Mouse (Mus musculus): ENCODE results near the gene Gm10521.
"Not testable (repeated sequence)": the region's sequence is repeated elsewhere in the genome, so short reads cannot be mapped to it uniquely, and the experiment has no call there.

Gene Gm10521

DNA sequence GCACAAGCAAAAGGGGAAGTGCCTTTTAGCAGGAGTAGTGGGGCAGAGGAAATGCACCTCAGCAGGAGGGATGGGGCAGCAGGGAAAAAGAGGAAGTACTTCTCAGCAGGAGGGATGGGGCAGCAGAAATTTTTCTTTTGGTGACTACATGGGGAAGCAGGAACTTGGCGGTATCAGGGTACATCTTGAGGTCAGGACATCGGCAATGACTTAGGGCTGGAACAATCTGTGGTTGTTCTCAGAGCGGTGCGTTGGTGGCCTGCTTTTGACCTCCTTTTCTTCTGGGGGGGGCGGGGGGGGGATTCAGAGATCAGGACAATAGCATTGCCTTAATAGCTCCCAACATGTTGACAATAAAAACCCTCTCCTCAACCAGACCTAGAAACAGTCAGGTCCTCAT, at the start of gene Gm10521:
TSS of gene Gm10521 (plus strand) at position 301 of the 400 bp plus-strand sequence.
- DNase-seq (ENCODE audit: low read depth, low spot score): not testable (repeated sequence)

DNA sequence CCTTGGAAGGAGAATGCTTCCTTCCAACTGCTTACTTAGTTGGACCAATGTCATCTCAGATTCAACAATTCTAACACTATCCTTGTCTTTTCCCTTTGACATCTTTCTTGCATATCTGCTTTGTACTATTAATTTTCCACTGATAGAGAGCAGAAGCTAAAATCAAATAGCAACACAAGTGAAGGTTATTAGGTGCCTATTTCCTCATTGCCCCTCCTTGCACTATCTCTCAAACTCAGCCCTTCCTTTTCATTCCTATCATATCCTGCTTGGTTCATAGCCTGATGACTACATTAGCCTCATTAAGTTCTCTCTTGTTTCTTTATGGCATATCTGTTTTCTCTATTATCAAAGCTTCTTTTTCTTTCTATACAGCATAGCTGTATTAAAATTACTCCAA, 47.3 kb upstream of the Gm10521 start:
- DNase-seq (ENCODE audit: low read depth, low spot score): no peak

DNA sequence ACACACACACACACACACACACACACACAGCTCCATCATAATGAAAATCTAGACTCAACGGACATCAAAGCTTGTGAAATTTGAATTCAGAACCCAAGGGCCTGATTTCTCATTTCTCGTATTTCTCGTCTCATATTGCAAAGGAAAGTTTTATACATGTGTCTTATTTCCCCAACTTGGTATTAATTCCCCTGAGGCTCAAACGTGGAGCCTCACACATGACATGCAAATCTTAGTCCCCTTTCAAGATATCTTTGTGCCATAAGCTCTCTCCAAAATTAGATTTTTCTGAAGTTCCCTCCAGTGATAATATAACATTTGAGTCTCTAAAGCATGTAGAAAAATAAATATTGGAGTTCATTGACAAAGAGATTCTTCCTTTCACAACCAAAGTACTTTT, 46.7 kb upstream of the Gm10521 start:
- DNase-seq (ENCODE audit: low read depth, low spot score): no peak

DNA sequence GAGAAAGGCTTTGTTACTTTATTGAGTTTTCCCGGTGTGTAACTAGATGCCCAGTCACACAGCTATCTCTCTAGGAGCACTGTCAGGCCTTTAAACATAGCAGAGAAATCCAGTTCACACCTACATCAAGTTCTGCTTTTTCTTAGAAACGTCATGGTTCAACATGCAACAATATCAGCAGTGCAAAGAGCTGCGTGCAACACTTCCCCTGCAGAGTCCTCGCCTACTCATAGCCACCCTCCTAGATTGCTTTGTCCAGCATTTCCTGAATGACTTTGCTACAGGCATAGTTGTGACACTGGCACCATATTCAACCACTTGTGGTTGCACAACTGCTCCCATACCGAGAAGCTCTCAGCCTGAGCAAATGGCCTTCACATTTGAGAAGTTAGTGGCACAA, 46.0 kb upstream of the Gm10521 start:
- DNase-seq (ENCODE audit: low read depth, low spot score): peak; percentile 45

DNA sequence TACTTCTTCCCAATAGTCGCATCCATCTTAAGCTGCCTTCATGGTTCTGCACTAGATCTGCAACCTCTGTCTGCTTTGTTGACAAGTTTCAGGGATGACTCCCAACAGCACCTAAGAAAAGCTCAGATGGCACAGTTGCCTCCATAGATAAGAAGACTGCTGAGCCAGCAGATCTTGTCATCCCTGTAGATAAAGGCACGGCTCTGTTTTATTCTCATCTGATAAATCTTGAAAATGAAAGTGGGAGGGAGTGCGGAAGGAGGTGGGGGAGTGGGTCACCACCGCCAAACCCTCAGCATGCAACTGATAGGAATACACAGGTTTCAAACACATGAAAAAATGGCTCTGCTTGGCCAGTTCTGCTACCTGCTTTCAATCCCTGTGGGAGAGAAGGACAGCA, 30.0 kb upstream of the Gm10521 start:
- no peak for DNase-seq (ENCODE audit: low read depth, low spot score)

DNA sequence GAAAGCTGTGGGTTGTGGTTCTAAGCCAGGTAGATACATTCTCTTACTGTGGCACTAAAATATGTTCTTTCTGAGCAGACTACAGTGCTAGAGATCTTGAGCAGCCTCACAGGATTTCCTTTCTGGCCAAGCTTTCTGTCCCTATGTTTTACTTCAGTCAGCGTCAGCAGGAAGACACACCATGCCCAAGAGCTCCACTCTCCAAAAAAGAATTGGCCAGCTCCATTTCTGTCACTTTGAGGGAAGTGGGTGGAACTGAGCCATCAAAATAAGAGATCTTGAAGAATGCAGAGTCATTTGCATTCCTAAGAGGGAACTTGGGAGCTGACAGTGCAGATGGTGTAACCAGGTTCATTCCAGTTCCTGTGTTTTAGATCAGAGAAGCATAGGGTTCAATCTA, 8.5 kb upstream of the Gm10521 start:
- no peak for DNase-seq (ENCODE audit: low read depth, low spot score)

DNA sequence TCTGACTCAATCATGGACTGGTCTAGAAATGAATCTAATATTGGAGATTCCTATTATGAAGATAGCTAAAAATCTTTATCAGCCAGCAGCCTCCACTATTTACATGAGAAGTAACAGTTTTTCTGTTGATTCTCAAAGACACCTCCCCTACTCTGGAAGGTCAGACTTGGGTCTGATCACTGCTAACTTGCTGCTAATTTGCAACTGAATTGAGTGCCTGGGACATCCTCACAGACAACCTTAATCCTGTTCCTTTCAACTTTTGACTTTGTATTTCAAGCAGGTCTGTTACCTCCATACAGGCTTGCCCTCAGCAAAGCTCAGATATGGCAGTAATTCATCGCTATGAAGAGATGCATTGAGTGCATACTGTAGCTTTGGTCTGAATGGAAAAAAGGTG, 8.5 kb downstream of the Gm10521 start:
- no peak for DNase-seq (ENCODE audit: low read depth, low spot score)

DNA sequence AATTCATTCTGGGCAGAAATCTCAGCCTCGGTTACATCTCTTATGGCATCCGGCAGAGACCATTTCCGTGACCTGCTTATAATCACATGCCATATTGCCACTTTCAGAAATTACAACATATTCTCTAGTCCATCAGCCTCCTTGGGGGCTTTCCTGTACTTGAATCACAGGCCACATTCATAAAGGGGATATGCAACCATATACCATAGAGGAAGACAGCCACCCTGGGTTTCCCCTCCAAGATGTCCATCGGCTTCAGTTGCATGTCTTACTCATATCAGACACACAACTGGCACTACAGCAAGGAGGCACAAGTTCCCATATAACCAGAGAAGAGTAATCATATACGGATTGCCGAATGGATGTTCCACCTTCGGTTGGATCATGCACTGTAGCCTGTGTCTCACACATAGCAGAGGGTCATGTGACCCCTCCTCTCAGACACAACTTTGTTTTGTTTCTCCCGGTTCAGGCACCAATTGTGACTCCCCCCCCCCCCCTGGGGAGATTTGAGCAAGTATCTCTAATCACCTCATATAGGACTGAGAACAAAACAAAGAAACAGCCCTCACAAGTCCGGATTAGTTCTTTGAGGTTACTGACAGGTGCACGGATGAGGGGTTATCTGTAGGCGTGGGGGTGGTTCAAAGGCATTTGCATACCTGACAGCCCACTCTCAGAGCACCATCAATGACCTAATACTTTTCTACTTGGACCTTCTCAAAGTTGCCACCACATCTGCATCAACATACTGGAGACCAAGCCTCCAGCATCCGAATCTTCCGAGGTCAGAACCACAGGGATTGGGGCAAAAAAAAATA, 20.4 kb downstream of the Gm10521 start:
- DNase-seq (ENCODE audit: low read depth, low spot score): no peak

DNA sequence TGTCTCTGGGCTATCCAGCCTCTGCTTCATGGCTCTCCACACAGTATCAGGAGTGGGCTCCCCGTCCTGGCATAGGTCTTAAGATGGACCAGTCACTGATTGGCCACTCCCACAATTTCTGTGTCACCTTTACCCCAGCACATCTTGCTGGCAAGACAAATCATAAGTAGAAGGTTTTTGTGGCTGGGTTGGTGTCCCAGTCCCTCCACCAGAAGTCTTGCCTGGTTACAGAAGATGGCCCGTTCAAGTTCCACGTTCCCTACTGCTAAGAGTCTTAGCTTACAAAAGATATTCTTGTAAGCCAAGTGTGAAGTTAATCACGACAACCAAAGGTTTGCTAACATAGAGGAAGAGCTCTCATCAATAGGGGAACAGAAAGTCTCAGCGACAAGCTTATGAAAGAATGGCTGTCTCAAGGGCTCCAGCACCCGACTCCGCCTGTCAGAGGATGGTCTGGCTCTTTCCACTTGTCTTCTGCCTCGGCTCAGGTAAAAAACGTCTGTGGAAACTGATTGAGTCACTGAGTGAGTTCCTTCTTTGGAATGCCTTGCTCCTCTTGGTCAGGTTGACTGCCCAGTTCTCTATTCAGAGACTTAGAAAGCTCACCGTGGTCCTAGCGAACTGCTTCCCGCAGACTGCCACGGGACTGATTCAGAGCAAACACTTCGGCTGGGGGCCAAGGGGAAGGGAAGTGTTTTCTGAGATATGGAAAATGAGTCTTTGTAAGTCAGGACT, 22.0 kb downstream of the Gm10521 start, which contains the start of gene Slamf6:
TSS of gene Slamf6 (plus strand) at position 211 of the 735 bp plus-strand sequence.
- DNase-seq (ENCODE audit: low read depth, low spot score): peak; percentile 12

DNA sequence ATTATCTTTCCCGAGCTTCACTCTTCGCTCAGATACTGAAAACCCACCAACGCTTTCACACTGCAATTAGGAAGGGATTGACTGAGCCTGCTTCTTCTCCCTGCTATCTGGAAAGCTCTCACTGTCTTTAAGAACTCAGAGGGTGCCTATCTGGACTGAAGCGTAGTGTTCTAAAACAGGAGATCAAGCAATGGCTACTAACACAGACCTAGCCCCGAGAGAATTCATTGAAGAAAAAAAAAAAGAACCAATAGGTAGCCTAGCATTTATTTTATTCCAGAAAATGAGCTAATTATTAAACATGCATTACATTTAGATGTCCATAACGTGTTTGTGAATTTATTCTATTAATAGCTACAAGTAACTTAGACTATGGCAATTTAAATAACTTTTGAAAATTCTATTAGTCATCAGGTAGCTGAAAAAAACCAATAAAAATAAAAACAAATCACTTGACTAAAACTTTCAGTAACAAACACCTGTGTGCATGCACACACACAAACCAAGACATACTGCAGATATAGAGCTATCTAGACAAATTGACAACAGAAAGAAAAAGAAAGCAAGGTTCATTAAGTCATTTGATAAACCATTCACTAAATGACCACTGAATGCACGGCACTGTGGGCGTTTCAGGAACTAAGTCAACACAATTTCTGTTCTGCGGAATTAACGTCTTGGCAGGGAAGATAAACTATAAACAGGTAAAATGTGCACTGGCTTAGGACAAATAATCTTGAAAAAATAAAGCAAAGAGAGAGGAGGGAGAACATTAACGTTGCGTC, 22.9 kb downstream of the Gm10521 start:
- no peak for DNase-seq (ENCODE audit: low read depth, low spot score)

DNA sequence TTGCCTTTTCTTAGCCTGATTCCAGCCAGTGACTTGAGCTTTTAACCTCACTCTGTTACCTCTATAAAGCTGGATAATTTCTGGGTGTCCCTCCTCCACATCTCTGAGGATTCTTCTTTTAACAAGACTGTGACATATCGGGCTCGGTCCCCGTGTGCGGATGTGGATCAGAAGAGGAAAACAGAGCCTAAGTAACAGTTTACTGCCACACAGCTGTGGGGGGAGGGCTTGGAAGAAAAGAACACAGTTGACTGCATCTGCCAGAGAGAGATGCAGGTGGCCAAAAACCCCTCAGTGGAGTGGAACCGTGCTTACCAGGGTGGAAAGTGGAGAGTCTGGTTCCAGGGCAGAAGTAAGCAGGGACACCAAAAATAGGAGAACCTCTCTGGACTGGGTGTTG, 23.7 kb downstream of the Gm10521 start:
- no peak for DNase-seq (ENCODE audit: low read depth, low spot score)

DNA sequence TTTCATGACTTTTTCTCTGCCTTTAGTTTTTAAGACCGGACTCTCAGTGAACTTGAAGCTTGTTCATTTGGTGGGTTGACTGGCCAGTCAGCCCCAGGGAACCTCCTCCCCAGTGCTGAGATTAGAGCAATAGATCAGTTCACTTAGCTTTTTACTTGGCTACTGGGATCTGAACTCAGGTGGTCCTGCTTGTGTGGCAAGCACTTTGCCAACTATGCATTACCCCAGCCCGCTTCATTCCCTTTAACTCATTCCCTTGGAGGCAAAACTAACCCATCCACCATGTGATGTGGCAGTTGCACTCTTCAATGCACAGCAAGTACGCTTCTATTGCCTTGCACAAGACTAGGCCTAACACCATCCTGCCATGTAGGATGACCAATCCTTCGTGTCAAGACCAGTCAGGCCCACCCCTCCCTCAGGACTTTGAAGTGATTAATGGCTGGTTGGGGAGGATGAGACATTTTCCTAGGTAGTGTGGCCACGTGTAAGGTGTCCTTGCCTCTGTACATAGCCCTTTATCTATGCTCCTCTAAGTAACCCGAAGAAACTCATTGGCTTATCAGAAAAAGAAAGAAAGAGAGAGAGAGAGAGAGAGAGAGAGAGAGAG, 24.5 kb downstream of the Gm10521 start:
- DNase-seq (ENCODE audit: low read depth, low spot score): no peak

DNA sequence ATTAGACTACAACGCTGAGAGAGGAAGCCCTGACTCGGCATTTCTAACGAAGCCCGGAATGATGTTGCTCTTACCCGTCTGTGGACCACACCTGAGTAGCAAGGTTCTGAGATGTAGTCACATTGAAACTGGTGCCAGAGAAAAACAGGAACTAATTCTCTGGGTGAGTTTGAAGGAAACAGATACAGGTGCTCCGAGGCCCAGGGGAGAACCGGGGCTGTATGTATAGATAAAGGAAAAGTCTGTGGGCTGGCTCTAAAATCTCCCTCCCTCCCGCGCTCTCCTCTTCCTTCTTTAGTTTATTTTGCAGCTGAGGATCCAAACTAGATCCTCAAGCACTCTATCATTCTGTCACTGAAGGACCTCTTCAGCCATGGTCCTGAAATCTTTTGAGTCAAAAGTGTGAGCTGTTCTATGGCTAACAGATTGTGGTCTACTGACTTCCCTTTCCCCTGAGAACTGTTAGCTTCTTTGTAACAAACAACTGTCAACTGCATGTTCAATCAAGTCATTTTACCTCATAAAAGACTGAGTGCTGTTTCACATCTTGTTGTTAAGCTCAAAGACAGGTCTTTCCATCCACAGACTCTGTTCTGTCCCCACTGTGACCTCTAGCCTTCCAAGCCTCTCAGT, 25.6 kb downstream of the Gm10521 start:
- DNase-seq (ENCODE audit: low read depth, low spot score): peak; percentile 7

DNA sequence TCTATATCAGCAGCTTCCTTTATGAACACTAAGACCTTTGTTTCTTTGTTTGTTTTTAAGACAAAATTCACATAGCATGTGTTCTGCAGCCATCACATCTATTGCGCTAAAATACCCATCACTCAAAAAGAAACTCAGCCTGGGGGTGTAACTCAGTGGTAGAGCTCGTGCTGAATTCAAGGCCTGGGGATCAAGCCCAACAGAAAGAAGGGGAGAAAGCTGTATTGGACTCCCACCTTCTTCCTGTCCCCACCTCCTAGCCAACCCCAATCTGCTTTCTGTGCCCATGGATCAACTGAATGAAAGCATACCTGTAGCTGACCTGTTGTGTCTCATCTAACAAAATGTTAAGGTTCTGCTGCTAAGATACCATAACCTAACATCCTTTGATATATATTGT, 26.2 kb downstream of the Gm10521 start:
- DNase-seq (ENCODE audit: low read depth, low spot score): no peak

DNA sequence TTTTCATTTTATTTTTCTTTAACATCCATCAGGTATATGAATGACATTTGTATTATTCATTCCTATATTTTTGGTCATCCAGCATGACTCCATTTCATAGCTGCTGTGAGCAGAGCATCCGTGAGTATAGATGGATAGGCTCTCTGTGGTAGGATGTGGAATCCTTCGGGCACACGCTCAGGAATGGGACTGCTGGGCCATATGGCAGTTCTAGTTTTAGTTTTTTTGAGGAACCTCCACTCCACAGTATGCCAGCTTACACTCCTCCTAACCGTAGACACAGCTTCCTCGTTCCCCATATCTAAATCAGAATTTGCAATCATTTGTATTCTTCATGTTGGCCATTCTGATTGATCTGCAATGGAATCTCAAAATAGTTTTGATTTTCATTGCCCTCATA, 27.4 kb downstream of the Gm10521 start:
- no peak for DNase-seq (ENCODE audit: low read depth, low spot score)

DNA sequence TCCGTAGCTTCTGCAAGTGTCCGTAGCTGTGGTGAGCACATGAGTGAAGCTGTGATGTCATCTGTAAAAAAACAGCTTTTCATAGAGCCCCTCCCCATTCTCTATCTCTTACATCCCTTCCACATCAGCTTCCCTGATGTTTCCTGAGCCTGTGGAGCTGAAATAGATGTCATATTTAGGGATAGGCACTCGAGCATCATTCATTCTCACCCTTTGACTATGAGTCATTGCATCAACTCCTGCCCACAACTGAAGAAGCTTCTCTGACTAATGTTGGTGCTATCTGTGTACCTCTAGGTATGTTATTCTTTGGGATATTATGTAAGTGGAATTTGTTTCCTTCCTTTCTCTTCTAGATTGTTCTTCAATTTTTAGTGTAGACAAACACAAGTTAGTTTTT, 29.4 kb downstream of the Gm10521 start:
- DNase-seq (ENCODE audit: low read depth, low spot score): no peak

DNA sequence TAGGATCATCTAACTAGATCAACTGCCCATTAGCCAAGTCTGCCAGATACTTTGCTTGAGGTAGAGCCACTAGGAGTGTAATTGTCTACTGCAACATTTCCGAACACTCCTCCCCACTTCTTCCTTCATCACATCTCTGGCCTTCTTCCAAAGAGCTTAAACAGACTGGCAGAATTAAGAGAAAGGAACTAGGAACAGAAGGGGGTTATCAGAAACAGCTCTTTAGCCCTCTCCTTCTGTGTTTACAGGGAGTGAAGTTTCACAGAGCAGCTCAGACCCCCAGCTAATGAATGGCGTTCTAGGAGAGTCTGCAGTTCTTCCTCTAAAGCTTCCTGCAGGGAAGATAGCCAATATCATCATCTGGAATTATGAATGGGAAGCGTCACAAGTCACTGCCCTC, 38.4 kb downstream of the Gm10521 start:
- DNase-seq (ENCODE audit: low read depth, low spot score): no peak

DNA sequence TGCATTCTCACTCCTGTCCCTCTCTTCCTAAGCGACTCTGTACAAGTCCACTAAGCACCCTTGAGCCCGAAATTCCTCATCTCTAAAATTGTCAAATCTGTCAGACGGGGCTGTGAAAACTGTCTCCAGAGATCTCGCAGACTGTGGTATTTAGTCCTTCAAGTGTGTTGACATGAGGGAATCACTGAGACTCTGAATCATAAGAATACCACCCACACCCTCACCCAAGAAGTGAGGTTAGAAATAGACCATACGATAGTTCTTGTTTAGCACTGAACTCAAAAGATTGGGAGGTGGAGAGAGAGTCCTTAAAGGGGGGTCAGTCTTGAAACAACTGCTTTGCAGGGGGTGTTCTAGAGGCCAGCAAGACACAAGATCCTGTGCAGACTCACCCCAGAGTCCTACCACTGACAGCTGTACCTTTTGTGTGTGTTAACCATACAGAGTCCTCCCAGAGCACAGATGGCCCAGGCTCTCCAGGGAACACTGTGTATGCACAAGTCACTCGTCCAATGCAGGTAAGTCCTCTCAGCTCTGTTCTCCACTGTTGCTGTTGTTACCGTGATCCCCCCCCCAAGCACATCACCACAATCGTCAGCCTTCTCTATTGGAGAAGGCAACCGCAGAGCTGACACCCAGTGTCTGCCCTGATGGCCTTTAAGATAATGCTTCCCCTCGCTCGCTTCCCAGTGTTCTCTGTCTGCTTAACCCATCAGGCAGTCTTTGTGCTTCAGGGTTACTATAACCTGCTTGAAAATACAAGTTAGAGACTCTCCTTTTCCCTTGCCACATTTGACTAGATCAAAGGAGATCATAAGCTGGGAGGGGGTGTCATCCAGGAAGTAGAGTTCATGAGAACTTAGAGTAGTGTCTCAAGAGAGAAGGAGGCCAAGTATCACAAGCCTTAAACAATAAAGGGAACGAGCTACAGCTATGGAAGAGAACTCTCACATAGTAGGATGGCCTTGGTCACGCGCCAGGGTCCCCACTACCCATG, 43.8 kb downstream of the Gm10521 start:
- DNase-seq (ENCODE audit: low read depth, low spot score): no peak

DNA sequence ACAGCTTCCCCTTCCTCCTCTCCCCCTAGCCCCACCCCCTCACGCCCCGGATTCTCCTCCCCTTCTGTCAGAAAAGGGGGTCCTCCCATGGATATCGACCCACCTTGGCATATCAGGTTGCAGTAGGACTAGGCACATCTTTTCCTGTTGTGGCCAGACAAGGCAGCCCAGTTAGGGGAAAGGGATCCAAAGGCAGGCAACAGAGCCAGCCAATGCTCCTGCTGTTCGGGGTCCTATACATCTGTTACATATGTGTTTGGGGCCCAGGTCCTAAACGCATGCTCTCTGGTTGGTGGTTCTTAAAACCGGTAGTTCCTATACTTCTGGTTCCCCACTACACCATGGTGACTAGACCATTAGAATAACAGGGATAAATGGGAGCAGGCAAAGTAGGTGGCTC, 45.2 kb downstream of the Gm10521 start:
- DNase-seq (ENCODE audit: low read depth, low spot score): no peak

DNA sequence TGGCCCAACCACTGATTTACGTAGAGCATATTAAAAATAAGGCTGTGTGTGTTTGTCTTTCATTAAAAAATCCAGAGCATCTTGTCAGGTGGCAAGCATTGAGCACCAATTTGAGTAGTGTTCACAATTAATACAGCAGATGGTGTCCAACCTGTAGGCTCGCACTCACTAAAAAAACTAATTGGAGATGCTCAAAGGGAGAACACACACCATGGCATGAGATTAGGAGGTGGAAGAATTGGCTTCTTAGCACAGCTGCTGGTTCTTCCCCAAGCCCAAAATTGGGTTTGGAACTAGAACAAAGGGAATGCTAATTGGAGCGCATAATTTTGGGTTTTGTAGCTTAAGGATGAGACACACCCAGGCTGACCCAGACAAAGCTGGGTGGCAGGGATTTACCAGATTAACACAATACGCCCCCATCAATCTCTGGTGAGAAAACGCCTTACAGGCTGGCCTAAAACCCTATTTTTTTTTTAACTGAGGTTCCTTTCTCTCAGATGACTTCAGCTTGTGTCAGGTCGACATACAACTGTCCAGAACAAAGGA, 51.1 kb downstream of the Gm10521 start:
- no peak for DNase-seq (ENCODE audit: low read depth, low spot score)
